Mouse (Mus musculus) kidney, adult 9 months (tissue): Measurements from ENCODE around the gene Ccnd3.
"Not testable (repeated sequence)": the region's sequence is repeated elsewhere in the genome, so short reads cannot be mapped to it uniquely, and the experiment has no call there.

Source experiments
- DNase-seq: peaks from one replicate; pipeline ENCODE4 v3.0.0; 2022

Ccnd3 gene

DNA sequence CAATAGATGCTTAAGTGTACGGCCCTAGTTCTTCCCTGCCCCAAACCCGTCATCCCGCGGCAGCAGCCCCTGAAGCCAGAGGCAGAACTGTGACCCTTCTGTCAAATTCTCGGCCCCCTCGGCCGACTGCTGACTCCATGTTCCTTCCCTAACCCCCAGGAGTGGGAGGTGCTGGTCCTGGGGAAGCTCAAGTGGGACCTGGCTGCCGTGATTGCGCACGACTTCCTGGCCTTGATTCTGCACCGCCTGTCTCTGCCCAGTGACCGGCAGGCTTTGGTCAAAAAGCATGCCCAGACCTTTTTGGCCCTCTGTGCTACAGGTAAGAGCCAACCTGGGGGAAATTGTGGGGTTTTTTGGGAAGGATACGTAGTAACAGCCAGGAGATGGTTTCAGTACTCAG lies 92.4 kb downstream of the Ccnd3 start:
- no peak for DNase-seq

DNA sequence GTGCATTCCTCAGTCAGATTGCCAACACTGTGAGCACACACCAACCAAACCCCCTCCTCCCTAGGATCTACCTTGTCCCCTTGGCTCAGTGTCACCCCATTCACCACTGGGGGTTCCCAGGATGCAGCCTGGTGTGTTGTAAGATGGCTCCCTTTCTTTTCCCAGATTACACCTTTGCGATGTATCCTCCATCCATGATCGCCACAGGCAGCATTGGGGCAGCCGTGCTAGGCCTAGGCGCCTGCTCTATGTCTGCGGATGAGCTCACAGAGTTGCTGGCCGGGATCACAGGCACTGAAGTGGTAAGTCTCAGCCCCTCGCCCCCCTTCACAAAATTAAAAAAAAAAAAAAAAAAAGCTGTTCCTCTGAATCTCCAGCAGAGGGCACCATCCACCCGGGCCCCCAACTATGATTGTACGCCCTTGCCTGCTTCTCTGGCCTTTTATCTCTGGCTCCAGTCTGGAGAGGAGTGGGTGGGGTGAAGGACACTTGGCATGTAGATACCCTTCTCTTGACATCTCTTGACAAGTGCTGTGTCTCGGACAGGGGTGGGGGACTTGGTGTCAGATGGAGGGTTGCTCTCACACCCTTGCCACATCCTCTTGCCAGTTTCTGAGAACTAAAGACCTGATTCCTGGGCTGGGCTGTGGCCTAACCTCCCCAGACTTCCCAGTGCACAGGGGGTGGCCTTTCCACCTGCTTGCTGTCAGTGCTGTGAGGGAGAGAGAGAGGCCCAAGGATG lies 93.2 kb downstream of the Ccnd3 start:
- DNase-seq, result no peak

DNA sequence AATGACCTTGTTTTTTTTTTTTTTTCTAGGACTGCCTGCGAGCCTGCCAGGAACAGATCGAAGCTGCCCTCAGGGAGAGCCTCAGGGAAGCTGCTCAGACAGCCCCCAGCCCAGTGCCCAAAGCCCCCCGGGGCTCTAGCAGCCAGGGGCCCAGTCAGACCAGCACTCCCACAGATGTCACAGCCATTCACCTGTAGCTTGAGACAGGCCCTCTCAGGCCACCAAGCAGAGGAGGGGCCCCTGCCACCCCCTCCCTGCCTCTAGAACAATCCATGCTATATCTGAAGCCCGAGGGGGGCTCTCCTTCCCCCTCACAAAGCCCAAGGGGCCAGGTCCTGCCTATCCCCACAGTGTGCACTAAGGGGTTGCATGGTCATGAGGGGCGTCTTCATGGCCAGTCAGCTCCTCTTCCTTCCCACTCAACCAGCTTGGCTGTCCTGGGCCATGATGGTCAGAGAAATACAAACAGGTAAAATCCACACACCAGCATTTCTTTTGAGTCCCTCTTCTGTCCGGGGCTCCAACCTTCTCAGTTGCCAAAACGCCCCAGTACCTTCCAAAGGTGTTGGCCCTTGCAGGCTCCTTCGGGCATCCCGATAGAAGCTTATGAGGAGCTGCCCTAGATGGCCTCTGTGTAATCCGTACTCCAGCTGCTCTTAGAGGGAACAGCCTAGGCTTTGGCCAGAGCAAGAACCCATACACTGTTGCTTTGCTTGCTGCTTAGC lies 93.9 kb downstream of the Ccnd3 start:
- DNase-seq, result not testable (repeated sequence)

DNA sequence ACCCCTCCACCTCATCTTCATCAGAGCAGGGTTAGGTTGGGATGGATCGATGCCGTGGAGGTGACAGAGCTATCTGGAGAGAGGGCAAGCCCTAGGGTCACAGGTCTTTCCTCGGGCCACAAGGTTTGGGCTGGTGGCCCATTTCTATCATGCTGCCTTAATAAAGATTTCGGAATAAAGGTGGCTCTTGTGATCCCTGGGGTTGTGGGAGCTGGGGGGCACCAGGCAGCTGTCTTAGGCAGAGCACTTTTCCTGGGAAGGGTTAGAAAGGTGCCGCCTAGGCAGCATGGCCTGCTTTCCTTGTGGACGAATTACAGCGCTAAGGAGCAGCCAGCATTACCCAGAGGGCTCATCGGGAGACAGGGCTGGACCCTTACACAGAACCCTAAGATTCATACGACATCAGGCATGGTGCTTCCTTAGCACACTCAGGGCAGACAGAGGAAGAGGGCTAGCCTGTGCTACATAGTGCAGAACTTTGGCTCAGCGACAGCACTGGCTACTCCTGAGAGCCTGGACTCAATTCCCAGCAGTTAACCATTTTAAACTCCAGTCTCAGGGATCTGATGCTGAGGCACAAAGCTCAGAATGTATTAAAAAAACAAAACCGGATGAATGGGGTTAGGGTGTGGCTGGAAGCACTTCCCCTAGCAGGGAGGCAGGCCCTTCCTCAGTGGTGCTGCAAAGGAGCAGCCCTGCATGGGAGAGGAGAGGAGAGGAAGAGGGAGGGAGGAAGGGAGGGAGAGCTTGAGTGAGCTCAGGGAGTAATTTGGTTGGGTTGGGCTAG lies 94.9 kb downstream of the Ccnd3 start:
- DNase-seq, result no peak

DNA sequence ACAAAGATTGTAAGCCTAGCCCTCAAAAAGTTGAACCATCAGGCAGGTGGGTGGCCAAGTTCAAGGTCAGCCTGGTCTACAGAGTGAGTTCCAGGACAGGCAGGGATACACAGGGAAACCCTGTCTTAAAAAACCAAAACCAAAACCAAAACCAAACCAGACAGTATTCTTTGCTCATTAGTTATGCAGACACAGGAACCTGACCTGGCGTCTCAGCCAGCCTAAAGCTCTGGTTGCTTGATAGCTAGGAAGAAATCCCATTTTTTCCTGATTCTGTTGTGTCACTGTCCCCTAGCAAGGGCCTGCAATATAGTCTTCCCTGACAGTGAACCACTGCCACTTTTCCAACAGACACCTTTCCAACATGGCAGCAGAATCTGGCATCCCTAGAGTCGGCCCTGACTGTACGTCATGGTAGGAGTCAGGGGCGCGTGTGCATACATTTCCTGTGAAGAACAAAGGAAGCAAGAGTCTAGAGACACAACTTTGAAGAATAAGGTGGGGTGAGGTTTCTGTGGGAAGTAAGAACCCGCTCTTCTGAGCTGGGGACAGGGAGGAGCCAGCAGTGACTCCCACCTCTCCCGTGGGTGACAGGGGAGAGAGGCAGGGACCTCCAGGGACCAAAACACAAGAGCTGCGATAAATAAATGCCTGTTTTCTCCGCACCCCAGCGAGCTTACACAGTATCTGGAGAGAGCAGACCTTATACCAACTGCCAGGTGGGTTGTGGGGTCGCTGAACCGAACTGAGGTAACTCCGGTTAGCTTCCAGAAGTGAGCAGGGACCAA lies 95.9 kb downstream of the Ccnd3 start:
- no peak for DNase-seq

DNA sequence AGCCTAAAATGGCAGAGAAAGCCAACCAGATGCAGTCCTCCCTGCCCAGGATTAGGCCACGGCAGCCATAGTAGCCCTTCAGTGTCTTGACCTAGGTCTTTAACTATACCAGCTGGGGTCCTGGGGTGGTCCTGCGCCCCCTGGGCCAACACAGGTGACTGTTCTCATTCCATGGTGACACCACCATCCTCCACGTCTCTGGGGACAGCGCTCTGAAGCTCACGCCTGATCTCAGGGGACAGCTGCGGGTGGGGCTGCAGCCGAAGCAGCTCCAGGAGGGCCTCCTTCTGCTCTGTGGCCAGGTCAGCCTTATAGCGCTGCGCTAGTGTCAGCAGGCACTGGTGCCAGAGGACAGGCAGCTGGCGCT lies 96.5 kb downstream of the Ccnd3 start:
- DNase-seq, result no peak

DNA sequence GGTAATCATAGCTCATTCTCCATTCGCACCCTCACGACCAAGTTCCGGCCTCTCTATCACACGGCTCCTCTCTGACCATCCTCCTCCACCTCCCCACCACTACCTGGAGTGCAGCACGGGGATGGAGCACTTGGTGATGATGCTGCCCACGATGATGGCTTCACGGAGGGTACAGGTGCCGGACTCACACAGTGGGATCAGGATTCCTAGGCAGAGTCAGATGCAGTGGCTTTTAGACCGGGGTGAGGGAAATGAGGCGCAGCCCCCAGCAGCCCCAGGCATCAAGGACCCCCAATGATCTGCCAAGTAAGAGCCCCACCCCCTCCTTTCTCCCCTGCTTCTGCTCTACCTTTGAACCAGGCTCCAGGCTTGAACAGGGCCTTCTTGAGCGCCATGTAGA lies 97.4 kb downstream of the Ccnd3 start:
- DNase-seq, result no peak

DNA sequence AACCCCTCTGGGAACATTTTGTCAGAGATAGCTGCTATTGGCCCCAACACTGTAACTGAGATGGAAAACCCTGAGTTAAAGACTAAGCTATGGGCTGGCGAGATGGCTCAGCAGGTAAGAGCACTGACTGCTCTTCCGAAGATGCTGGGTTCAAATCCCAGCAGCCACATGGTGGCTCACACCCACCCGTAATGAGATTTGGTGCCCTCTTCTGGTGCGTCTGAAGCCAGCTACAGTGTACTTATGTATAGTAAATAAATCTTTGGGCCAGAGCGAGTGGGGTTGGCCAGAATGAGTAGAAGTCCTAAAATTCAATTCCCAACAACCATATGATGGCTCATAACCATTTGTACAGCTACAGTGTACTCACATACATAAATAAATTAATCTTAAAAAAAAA lies 101.4 kb downstream of the Ccnd3 start:
- no peak for DNase-seq

DNA sequence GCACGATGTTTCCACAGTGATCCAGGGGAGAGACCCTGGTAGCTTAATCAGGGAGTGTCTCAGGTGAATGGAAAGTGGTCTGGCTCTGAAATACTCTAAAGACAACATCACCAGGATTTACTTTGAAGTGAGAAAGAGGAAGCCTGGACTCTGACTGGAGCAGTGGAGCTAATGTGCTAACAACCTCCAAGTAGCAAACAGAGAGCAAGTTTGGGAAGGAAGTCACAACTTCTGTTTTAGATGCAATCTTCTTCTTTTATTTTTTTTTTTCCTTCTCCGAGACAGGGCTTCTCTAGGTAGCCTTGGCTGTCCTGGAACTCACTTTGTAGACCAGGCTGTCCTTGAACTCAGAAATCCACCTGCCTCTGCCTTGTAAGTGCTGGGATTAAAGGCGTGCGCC lies 104.3 kb downstream of the Ccnd3 start:
- no peak for DNase-seq

DNA sequence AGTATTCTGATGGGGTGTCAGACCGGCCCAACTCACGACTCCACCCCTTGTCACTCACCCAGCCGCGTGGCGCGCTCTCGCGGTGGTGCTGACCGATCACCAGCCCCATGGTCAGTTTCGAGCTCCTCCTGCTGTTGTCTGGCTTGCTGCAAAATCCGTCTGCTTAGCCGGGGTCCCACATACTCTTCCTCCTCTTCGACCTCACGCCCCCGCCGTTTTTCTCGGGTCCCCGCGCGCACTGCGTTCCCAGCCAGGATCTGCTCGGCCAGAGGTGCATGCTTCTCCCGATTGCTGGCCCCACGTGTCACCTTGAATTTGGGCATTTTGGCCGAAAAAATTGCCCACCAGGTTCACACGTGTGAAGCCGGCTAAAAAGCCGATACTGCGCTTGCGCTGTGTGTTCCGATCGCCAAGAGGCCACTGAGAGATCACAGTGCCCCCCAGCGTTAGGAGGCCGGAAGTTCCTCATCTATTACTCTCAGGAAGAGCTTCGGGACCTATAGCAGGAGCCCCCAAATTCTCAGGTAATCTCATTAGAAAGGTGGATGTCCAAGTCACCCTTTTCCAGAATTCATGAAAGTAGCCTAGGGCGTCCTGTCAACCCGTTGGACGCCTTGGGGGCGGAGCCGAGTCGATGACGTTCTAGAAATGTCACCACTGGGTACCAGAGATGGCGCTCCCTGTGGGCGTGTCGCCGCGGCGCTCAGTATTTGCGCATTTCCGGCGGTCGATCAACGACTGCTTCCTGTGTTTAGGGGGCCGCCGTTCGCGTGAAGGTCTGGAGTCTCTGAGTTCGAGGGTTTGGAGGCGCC lies 106.2 kb downstream of the Ccnd3 start, which contains the start of the genes Bysl, Med20 and Gm20517:
Bysl (minus strand) TSS at position 644 of the 812 bp plus-strand sequence.
Med20 (plus strand) TSS at position 734 of the 812 bp plus-strand sequence.
Gm20517 (plus strand) TSS at position 741 of the 812 bp plus-strand sequence.
- peak; percentile 97 for DNase-seq

DNA sequence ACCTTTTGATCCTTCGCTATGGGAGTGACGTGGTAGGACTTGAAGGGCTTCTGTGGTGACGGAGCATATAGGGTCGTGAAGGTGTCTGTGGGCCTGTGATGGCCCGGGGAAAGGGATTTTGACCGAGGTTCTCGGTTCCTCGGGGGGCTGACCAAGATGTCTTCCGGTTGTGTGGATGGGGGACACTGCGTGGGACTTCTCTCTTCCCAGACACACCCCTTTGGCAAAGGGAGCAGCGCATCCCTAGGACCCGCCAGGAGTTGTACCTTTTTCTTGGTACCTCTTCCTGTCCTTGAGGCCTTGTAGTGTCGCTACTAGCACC lies 106.8 kb downstream of the Ccnd3 start:
- DNase-seq, result no peak

DNA sequence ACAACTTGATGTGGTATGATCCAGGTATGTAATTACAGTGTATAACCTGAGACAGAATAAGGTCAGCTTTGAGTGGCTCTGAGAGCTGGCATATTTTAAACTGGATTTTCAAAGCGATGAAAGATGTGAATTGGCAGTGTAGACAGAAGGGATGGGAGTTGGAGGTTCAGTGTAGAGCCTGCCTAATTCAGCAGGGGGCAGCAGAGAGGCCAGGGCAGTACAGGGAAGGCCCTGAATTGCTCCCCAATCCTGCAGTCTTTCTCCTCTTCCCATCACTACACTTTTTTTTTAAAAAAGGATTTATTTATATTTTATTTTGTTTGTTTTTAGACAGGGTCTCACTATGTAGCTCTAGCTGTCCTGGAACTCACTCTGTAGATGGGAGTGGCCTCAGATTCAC lies 109.2 kb downstream of the Ccnd3 start:
- no peak for DNase-seq

DNA sequence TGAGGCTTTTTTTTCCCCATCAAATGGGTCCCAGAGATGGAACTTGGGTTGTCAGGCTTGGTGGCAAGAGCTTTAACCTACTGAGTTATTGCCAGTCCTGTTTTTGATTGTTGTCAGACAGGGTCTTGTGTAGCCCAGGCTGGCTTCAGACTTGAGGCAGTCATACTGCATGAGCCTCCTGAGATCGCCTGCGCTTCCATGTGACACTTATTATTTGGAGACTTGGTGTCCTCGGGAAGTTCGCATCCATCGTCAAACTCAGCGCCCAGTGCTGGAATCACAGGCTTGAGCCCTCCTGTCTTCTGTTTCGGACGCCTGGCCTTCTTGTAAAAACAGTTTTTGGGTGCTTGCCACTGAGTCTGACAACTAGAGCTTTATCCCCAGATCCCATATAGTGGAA lies 111.3 kb downstream of the Ccnd3 start:
- no peak for DNase-seq

DNA sequence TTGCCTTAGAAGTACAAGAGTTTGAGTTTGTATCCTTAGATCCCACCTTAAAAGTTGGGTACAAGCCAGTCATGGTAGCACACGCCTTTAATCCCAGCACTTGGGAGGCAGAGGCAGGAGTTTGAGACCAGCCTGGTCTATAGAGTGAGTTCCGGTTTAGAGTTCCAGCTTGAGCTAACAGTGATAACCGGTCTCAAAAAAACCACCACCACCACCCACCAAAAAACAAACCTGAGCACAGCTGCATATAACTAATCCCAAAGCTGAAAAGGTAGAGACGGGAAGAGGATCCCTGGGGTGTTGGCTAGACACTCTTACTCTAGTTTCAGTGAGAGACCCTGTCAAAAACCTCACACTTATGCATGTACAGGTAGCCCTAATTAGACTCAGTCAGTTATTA lies 111.8 kb downstream of the Ccnd3 start:
- no peak for DNase-seq

DNA sequence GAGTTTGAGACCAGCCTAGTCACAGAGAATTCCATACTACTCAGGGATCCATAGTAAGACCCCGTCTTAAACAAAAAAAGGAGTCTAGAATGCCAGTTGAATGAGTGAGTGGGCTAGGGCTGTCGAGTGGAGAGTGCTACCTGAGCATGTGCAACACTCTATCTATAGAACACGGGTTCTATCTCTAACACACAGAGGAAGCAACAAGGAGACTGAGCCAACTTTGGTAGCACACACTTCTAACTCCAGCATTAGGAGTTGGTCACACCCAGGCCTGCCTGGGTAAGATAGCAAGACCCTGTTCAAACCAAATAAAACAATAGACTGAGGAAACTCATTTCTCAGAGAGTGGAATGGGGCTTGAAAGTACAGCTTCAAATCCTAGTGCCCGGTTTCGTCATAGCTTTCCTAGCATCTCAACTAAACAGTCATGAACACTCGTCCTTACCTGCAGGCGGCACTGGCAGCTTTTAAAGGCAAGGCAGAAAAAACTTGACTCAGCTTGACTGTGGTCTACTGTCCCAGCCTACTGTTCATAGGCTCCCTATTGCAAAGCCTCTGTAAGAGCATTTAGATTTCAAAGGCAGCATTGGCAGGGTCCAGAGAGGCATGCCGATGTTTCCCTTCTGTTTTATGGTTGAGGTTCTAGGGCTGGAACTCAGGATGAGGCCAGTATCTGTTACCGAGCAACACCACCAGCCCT lies 112.9 kb downstream of the Ccnd3 start:
- DNase-seq, result no peak

DNA sequence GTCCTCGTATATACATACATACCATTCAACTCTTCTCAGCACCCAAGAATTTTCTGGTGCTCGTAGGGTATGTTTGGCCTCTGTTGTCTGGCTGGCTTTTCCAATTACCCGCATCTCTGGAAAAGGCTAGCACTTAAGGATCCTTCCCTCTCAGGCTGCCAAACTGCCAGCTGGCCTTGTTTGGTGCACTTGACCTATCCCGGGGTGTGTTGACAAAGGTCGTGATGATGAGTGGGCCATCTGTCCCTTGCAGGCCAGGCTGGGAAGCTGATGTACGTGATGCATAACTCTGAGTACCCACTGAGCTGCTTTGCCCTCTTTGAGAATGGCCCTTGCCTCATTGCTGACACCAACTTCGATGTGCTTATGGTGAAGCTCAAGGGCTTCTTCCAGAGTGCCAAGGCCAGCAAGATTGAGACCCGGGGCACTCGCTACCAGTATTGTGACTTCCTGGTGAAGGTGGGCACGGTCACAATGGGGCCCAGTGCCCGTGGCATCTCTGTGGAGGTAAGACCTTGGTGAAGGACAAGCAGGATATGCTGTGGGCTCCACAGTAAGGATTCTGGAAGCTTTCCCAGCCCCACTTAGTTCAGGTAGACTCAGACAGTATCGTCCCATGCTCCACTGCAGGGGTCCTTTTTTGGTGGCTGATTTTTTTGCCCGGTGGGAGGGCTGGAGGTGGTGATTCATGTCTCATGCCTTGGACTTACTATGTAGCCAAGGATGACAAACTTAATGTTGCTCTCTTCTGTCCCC lies 113.9 kb downstream of the Ccnd3 start:
- DNase-seq, result no peak

DNA sequence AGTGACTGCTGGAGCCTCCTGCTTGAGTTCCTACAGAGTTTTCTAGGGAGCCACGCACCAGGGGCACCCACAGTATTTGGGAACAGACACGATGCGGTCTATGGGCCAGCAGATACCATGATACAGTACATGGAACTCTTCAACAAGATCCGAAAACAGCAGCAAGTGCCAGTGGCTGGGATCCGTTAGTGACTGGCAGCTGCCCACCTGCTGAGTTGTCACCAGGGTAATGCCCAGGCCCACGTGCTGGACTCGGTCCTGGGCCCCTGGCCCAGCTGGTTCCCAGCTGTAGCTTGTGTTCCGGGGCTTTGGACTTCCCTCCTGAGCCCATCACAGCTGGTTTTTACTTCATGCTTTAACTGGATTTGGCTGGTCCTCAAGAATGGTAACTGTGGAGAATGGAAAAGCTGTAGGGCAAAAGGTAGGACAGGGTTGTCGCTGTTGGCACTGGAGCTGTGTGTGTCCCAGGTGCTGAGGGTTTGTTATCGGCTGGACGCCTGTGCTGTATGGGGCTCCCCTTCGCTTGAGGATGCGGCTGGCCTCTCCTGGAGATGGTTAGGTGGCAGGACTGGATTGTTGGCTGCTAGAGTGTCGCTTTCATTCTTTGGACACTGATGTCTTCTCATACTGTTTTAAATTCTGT lies 118.2 kb downstream of the Ccnd3 start:
- no peak for DNase-seq

DNA sequence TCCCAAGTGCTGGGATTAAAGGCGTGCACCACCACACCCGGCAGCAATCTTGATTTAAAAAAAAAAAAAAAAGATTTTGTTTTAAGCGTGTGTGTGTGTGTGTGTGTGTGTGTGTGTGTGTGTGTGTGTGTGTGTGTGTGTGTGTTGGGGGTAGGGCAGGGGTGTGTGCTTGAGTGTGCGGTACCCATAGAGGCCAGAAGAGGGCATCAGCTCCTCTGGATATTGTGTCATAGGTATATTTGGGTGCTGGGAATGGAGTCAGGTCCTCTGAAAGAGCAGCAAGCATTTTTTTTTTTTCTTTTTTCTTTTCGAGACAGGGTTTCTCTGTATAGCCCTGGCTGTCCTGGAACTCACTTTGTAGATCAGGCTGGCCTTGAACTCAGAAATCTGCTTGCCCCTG lies 119.7 kb downstream of the Ccnd3 start:
- not testable (repeated sequence) for DNase-seq

DNA sequence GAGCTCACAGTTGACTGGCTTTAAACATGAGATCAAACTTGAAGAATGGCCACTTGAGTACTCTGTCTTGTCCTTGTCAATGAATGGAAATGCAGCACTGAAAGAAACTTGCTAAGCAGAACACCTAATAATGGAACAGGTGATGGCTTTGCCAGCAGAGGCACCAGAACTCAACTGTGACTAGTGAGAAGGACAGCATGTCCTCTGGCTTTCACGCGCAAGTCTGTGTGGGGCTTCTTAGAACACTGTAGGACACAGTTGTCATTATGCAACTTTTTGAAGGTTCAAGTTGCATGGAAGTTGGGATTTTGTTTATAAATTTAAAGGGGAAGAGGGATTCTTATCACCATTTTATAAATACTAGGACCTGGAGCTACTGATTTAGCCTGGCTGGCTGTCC lies 120.2 kb downstream of the Ccnd3 start:
- no peak for DNase-seq

DNA sequence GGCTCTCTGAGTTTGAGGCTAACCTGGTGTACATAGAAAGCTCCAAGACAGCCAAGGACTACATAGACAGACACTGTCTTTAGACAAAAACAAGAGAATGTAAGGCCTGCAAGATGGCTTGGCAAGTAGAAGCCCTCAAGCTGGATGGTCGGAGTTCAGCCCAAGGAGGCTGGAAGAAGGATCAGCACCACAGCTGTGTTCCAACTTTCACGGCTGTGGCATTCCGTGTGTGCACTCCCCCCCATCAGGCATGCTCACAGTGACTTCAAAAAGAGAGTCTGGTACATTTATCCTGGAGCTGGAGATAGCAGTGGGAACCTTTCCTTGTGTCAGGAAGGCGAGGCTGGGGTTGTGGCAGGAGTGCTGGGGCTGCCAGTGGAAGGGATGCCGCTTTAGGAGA lies 121.2 kb downstream of the Ccnd3 start:
- no peak for DNase-seq
